Mouse (Mus musculus): ENCODE data around the gene Cyp2j6. TPM values are rescaled to one million over a fixed set of nuclear protein-coding genes. Genes with fewer than 3 reads are reported as not detected.

Cyp2j6 gene
- polyA plus RNA-seq, 2 experiments: 5.0 to 7.0 TPM

DNA sequence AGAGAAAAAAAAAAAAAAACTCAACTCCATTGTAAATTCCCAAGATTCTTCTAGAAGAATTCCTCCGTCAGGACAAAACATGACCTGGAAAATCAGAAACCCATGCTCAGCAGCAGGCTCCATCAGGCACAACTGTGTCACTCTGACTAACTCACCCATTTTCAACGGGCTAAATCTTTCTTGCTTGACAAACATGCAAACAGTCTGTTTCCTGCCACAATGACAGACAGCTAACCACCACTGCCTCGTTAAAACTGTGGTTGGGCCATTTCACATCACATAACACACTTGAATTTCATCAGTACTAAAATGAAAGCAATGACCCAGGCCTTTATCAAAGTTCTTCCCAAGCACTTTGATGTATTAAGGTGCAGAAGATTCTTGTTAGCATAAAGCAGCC, 16.0 kb upstream of the Cyp2j6 start:
- DNase-seq (ENCODE audit: low spot score) (no peak), ATAC-seq (ENCODE audit: low FRiP score, low read depth) (no peak)
- Histone ChIP-seq H3K36me3 (ENCODE audit: control insufficient read depth, insufficient read depth, low read length) (no peaks in the 10 kb centered on the region), H3K4me3 (replicated peaks; ENCODE audit: low read length) (no peak overlapping the region), H3K9ac (ENCODE audit: low read depth, low read length, severe bottlenecking) (no peak overlapping the region), H3K4me1 (ENCODE audit: control insufficient read depth, insufficient read depth, low read length) (no peaks in the 10 kb centered on the region), H3K27me3 (ENCODE audit: control insufficient read depth, insufficient read depth, low read length) (no peaks in the 10 kb centered on the region), H3K27ac (replicated peaks; ENCODE audit: low read depth, low read length) (no peak overlapping the region), H3K4me2 (replicated peaks; ENCODE audit: low read depth, low read length, severe bottlenecking) (no peak overlapping the region), H3K9me3 (ENCODE audit: control insufficient read depth, low read length) (no peaks in the 10 kb centered on the region)
- TF ChIP-seq POLR2A (IDR thresholded peaks at IDR 0.05; ENCODE audit: borderline replicate concordance, extremely low read depth, insufficient read depth, insufficient read length): no peak
- 37% methylated on average over 3 of the region's 3 CpGs for WGBS

- ATAC-seq (ENCODE audit: low FRiP score, low read depth) (no peak), DNase-seq (ENCODE audit: low spot score) (no peak)
- Histone ChIP-seq H3K27me3 (ENCODE audit: control insufficient read depth, insufficient read depth, low read length) (no peaks in the 10 kb centered on the region), H3K4me2 (replicated peaks; ENCODE audit: low read depth, low read length, severe bottlenecking) (no peak overlapping the region), H3K4me1 (ENCODE audit: control insufficient read depth, insufficient read depth, low read length) (no peaks in the 10 kb centered on the region), H3K36me3 (ENCODE audit: control insufficient read depth, insufficient read depth, low read length) (no peaks in the 10 kb centered on the region), H3K27ac (replicated peaks; ENCODE audit: low read depth, low read length) (no peak overlapping the region), H3K9ac (ENCODE audit: low read depth, low read length, severe bottlenecking) (no peak overlapping the region), H3K4me3 (replicated peaks; ENCODE audit: low read length) (no peak overlapping the region), H3K9me3 (ENCODE audit: control insufficient read depth, low read length) (no peaks in the 10 kb centered on the region)
- no peak for TF ChIP-seq POLR2A (IDR thresholded peaks at IDR 0.05; ENCODE audit: borderline replicate concordance, extremely low read depth, insufficient read depth, insufficient read length)
- whole genome bisulfite sequencing: 67% methylated on average over 1 of the region's 1 CpGs
Observed at GRCm38 (mm10) chr4:96567988-96568387, 14.5 kb upstream of the Cyp2j6 start.

GRCm38 (mm10) chr4:96565808-96566207, 12.3 kb upstream of the Cyp2j6 start:
- Histone ChIP-seq H3K9ac (ENCODE audit: low read depth, low read length, severe bottlenecking) (no peak overlapping the region), H3K4me1 (ENCODE audit: control insufficient read depth, insufficient read depth, low read length) (no peaks in the 10 kb centered on the region), H3K9me3 (ENCODE audit: control insufficient read depth, low read length) (no peaks in the 10 kb centered on the region), H3K4me2 (replicated peaks; ENCODE audit: low read depth, low read length, severe bottlenecking) (no peak overlapping the region), H3K27ac (replicated peaks; ENCODE audit: low read depth, low read length) (no peak overlapping the region), H3K4me3 (replicated peaks; ENCODE audit: low read length) (no peak overlapping the region), H3K36me3 (ENCODE audit: control insufficient read depth, insufficient read depth, low read length) (no peaks in the 10 kb centered on the region), H3K27me3 (ENCODE audit: control insufficient read depth, insufficient read depth, low read length) (no peaks in the 10 kb centered on the region)
- DNase-seq (ENCODE audit: low spot score) (no peak), ATAC-seq (ENCODE audit: low FRiP score, low read depth) (no peak)
- TF ChIP-seq POLR2A (IDR thresholded peaks at IDR 0.05; ENCODE audit: borderline replicate concordance, extremely low read depth, insufficient read depth, insufficient read length): no peak

DNA sequence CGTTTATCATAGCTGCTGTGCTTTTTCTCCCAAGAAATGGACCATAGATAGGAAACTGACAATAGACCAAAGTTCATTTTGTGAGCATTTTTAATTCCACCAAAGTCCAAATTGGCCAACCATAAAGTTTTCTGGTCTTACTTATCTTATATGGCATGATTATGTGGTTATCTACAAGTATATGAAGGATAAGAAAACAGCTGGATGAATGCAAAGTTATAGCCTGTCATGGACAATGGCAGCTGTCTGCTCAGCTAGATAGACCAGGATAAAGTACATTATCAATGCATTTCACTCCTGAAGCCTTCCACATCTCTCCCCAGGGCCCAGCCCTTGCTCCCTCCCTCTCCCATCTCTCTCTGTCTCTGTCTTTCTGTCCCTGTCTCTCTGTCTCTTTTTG, 7.0 kb upstream of the Cyp2j6 start:
- Histone ChIP-seq H3K9me3 (ENCODE audit: control insufficient read depth, low read length) (no peaks in the 10 kb centered on the region), H3K9ac (ENCODE audit: low read depth, low read length, severe bottlenecking) (no peak overlapping the region), H3K27me3 (ENCODE audit: control insufficient read depth, insufficient read depth, low read length) (no peaks in the 10 kb centered on the region), H3K4me3 (replicated peaks; ENCODE audit: low read length) (no peak overlapping the region), H3K36me3 (ENCODE audit: control insufficient read depth, insufficient read depth, low read length) (no peaks in the 10 kb centered on the region), H3K4me1 (ENCODE audit: control insufficient read depth, insufficient read depth, low read length) (no peaks in the 10 kb centered on the region), H3K4me2 (replicated peaks; ENCODE audit: low read depth, low read length, severe bottlenecking) (no peak overlapping the region), H3K27ac (replicated peaks; ENCODE audit: low read depth, low read length) (no peak overlapping the region)
- ATAC-seq (ENCODE audit: low FRiP score, low read depth) (no peak), DNase-seq (ENCODE audit: low spot score) (no peak)
- no peak for TF ChIP-seq POLR2A (IDR thresholded peaks at IDR 0.05; ENCODE audit: borderline replicate concordance, extremely low read depth, insufficient read depth, insufficient read length)
- 90% methylated on average over 1 of the region's 1 CpGs for WGBS

GRCm38 (mm10) chr4:96559781-96560180, 6.3 kb upstream of the Cyp2j6 start:
- ATAC-seq (ENCODE audit: low FRiP score, low read depth) (no peak), DNase-seq (ENCODE audit: low spot score) (no peak)
- H3K4me2 ChIP-seq (replicated peaks; ENCODE audit: low read depth, low read length, severe bottlenecking): no peak overlapping the region
- 87% methylated on average over 1 of the region's 1 CpGs for WGBS
- H3K9ac ChIP-seq (ENCODE audit: low read depth, low read length, severe bottlenecking): no peak overlapping the region
- TF ChIP-seq POLR2A (IDR thresholded peaks at IDR 0.05; ENCODE audit: borderline replicate concordance, extremely low read depth, insufficient read depth, insufficient read length): no peak
- no peaks in the 10 kb centered on the region for H3K36me3 ChIP-seq (ENCODE audit: control insufficient read depth, insufficient read depth, low read length)
- H3K4me1 ChIP-seq (ENCODE audit: control insufficient read depth, insufficient read depth, low read length): no peaks in the 10 kb centered on the region
- no peak overlapping the region for H3K27ac ChIP-seq (replicated peaks; ENCODE audit: low read depth, low read length)
- no peaks in the 10 kb centered on the region for H3K27me3 ChIP-seq (ENCODE audit: control insufficient read depth, insufficient read depth, low read length)
- no peaks in the 10 kb centered on the region for H3K9me3 ChIP-seq (ENCODE audit: control insufficient read depth, low read length)
- no peak overlapping the region for H3K4me3 ChIP-seq (replicated peaks; ENCODE audit: low read length)

GRCm38 (mm10) chr4:96551619-96552018, 1.8 kb downstream of the Cyp2j6 start:
- H3K4me3 ChIP-seq (replicated peaks; ENCODE audit: low read length): no peak overlapping the region
- no peaks in the 10 kb centered on the region for H3K9me3 ChIP-seq (ENCODE audit: control insufficient read depth, low read length)
- no peak overlapping the region for H3K27ac ChIP-seq (replicated peaks; ENCODE audit: low read depth, low read length)
- H3K4me1 ChIP-seq (ENCODE audit: control insufficient read depth, insufficient read depth, low read length): 0 out of 2 replicates have a peak, but pooled peaks cover 2% of the 10 kb centered on the region
- DNase-seq (ENCODE audit: low spot score) (no peak), ATAC-seq (ENCODE audit: low FRiP score, low read depth) (no peak)
- no peak overlapping the region for H3K9ac ChIP-seq (ENCODE audit: low read depth, low read length, severe bottlenecking)
- 81% methylated on average over 3 of the region's 3 CpGs for WGBS
- no peak overlapping the region for H3K4me2 ChIP-seq (replicated peaks; ENCODE audit: low read depth, low read length, severe bottlenecking)
- H3K27me3 ChIP-seq (ENCODE audit: control insufficient read depth, insufficient read depth, low read length): no peaks in the 10 kb centered on the region
- H3K36me3 ChIP-seq (ENCODE audit: control insufficient read depth, insufficient read depth, low read length): no peaks in the 10 kb centered on the region
- no peak for TF ChIP-seq POLR2A (IDR thresholded peaks at IDR 0.05; ENCODE audit: borderline replicate concordance, extremely low read depth, insufficient read depth, insufficient read length)
